Mouse (Mus musculus): Measurements from ENCODE around the gene Lonp2.

The Lonp2 gene

DNA sequence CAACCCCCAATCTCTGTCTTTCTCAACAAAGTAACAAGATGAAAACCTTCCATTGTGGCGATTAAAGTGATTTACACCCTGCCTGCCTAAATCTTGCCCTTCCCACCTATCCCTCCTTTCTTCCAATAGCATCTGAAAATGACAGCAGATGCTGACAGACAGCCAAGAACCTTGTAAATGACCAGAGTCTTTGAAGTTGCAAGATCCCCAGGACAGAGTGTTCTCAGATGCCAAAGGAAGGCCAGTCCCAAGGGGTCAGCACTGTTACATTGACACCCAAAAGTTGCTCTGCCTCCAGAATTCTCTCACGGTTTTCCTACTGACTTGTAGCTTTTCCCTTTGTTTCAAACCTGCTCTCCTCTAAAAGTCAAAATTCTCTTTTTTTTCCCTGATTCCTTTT is 126.0 kb downstream of the Lonp2 start:
- no peak for DNase-seq (ENCODE audit: low spot score)

DNA sequence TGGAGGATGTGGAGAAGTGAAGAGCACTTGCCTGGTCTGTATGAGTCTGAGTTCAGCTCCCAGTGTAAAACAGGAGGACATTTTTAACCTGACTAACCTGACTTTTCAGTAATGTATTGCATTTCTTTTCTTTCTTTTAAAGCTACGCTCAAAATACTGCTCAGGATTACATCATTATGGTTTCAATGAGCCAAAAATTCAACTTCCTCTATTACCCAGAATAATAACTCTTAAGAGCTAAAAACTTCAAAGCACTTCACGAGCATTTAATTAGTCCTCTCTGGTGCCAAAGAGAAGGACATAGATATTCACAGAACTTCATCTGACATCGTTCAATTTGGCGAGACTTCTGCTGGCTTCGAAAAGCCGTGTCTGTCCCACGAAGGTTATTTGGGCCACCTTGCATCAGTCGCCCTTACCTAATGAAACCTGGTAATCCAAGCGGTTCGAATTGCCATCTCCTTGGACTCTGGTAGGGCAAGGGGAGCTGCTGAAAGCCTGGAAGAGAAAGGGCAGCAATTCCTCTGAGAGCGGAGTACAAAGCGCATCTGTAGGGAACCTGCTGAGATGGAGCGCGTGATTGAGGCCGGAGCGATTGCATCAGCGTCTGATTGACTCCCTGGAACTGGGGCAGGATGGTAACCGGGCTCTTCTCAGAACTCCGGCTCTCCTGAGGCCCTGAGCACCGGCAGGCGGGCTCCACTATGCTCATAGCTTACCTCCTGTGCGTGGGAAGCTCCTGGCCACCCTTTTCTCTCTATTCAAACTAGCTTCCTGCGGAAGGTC is 133.3 kb downstream of the Lonp2 start:
- DNase-seq (ENCODE audit: low spot score): peak; percentile 62

DNA sequence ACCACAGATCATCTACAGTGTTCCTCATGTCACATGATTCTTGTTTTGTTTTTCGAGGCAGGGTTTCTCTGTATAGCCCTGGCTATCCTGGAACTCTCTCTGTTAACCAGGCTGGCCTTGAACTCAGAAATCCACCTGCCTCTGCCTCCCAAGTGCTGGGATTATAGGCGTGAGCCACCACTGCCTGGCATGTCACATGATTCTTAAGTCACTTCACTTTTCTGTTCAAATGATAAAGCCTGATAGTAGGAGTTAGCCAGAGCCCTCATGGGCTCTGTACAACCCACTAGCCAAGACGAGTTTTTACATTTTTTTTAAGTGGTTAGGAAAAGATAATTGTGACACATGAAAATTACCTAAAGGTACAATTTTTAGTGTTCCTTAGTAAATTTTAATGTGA is 134.8 kb downstream of the Lonp2 start:
- no peak for DNase-seq (ENCODE audit: low spot score)

DNA sequence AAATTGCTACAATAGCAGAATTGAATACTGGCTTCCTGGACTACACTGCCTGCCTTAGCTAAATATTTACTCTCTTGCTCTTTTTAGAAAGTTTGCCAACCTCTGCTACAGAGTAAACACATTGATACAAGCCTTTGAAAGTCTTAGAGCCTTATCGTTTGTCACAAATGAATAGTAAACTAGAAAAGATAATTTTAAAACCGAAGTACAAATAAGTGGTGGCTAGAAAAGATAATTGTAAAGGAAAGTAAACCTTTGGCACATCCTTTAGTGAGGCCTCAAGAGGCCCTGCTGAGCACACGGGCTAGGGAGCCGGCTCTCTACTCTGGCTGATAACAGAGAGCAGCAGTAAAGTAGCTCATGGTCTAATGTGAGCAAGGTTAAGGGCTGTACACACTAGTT is 135.2 kb downstream of the Lonp2 start:
- DNase-seq (ENCODE audit: low spot score): no peak

DNA sequence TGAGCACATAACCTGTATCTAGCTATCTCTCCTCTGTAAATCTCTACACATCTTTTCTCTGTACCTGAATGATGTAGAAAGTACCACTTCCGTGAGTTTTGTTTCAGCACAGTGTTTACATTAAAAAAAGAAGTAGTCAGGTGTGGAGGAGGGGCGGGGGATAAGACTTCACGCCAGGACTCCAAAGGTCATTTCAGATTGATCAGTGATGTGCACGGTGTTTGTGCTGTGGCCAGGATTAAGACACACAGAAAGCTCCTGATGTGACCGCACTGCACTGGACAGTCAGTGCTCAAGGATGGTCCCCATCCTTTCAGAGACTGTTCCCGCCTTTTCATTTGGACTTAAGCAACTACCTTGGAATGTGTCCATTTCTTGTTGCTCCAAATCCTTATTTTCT is 136.9 kb downstream of the Lonp2 start:
- DNase-seq (ENCODE audit: low spot score): no peak

DNA sequence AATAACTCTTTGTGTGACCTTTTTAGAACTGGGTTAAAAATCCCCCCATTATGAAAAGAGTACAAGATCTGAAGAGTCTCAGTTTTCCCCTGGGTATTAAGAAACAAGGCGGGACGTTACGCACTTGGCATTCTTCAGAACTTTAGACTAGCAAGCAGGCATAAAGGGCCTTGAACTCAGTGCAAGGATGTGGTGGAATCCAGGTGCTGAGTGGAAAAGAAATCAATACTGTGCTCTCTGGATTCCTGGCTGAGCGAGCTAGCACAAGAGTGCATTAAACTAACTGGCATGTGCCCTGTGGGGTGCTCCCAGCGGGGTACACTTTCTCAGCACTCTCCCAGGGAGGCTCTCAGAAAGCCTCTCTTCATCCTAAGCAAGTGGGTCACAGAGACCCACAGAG is 139.0 kb downstream of the Lonp2 start:
- DNase-seq (ENCODE audit: low spot score): no peak

DNA sequence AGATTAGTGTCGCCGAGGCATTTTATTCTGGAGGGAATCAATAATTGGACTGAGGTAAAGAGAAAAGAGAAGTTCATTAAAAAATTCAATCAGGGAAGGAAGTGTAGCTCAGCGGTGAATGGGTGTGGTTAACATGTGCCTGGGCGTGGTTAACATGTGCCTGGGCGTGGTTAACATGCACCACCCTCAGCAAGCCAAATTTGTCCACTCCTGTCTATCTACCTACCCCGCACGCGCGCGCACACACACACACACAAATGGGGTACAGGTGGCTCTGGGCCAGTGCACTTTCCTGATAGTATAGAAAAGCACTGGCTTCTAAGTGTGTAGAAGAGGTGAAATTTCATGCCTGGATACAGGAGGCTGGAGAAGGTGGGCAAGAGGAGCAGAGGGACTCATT is 141.3 kb downstream of the Lonp2 start:
- DNase-seq (ENCODE audit: low spot score): no peak

DNA sequence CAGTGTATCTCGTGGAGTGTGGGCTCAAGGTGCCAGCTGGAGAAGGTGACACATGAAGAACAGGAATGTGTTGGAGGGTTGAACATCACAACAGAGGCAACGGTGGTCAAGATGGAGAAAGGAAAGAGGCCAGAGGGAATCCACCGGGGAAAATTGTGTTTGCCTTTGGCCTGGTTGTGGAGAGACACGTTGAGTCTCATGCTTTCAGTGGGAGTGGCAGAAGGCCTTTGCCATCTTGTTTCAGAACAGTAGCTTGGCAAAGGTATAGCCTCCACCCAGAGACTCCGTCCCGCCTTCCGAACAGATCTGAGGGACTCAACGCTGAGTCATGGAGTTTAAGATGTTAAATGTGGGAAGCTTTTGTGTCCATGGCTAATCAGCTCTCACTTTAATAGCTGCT is 141.8 kb downstream of the Lonp2 start:
- DNase-seq (ENCODE audit: low spot score): no peak

DNA sequence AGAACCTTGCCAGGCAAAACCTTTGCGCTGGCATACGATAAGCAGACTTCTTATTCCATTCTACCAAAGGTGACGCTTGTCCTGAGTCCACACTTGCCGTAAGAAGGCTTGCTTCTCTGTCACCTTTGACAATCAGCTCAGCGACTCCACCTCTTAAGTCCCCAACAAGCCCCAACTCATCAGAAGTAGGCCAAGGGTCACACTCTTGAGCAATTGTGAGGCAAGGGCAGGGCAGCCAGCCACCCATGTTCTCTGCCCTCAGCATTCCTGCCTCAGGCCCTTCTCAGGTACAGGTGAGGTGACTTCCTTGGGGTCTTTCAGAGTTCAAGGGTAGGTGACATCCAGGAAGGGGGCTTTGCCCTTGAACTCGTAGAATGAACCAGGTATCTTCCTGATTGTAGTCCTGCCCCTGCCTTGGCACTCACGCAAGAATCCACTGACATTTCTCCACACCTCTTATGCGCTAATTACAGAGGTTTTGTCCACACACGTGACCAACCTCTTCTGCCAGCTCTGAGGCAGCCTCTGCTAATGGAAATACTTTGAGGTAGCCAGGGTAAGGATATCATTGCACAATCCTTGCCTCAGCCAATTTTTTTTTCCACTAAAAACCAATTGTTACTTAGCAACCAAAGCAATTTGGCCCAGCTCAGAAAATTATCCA is 142.8 kb downstream of the Lonp2 start:
- no peak for DNase-seq (ENCODE audit: low spot score)

DNA sequence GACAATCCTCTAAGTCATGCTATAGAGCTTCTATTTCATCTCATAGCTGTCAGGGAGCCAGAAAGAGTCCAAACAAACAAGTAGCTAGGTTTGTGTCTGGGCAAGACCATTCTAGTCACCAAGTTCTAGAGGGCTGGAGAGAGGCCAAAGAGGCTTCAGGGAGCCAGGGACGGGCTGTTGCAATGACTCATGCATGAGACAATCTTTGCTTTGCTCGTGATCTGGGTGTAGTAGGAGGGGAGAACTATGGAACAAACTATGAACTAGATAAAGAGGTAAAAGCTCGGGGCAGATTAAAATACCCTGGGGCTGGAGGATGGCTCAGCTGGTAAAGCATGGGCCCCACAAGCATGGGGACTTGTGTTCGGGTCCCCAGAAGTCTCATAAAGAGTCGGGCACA is 144.7 kb downstream of the Lonp2 start:
- DNase-seq (ENCODE audit: low spot score): no peak

DNA sequence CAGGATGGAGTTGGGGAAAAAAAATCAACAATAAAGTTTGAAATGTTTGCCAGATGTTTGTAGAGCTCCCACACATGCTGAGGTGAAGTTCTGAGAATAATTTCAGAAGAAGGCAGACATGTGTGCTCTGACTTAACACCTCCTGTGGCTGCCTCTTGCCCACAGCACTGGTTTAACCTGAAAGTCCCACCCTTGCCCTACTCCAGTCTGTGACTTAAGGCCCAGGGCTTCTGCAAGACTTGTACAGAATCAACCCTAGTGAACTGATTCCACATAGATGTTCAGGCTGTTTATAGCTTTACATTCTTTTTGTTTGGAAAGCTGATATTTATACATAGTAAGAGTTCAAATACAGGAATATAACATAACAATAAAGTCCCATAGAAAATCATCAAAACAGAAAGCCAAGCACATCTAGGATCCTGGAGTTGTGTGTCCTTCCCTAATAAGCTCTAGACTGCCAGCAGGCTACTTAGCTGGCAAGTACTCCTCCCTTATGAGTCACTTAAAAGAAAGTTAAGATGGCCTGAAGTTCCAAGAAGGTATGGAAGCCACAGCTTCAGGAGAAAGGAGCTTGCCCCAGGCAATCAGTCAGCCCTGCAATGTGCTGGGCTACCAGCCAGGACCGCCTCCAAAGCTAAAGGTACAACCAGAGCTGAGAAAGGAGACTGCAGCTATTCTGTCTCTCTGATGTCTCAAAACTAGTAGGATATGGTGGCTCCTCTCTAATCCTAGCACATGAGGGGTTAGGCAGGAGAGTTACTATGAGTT is 146.3 kb downstream of the Lonp2 start:
- no peak for DNase-seq (ENCODE audit: low spot score)

Data from embryo, embryonic 10.5 days (tissue).